Mouse (Mus musculus) MEL (cell line): Measurements from ENCODE around the gene Galnt17. TPM values are rescaled to one million over a fixed set of nuclear protein-coding genes. Genes with fewer than 3 reads are reported as not detected.

Experiments
- DNase-seq: peaks from one replicate; pipeline ENCODE4 v3.0.0; 2011; ENCODE audit warnings: low read depth, low spot score
- H3K27ac ChIP-seq: 2 replicates; pipeline ENCODE4 v1.5.1; 2012; ENCODE audit warnings: low read depth, mild to moderate bottlenecking, control low read depth, low read length, moderate library complexity; ENCODE audit not compliant: control insufficient read depth
- H3K27me3 ChIP-seq, 2 experiments: fragments of 150-350 bp in 1 of 2; sonication (generic) in 1 of 2; 2 replicates each; pipeline ENCODE4 v1.6.1; 2012; ENCODE audit warnings: low read length in 2 of 2, mild to moderate bottlenecking in 2 of 2, improper control_type of control experiment in 1 of 2, moderate library complexity in 1 of 2; ENCODE audit not compliant: insufficient read depth in 2 of 2, control insufficient read depth in 1 of 2
- H3K36me3 ChIP-seq, 2 experiments: 2 replicates each; pipeline ENCODE4 v1.6.1; 2012 to 2014; ENCODE audit warnings: low read length in 2 of 2, improper control_type of control experiment in 1 of 2, inconsistent platforms in 1 of 2, mild to moderate bottlenecking in 1 of 2; ENCODE audit not compliant: insufficient read depth in 2 of 2, control insufficient read depth in 1 of 2
- H3K4me1 ChIP-seq, 2 experiments: fragments of 150-350 bp in 1 of 2; sonication (generic) in 1 of 2; 2 replicates each; pipeline ENCODE4 v1.6.1; 2012; ENCODE audit warnings: low read length in 2 of 2, improper control_type of control experiment in 1 of 2, mild to moderate bottlenecking in 1 of 2; ENCODE audit not compliant: insufficient read depth in 2 of 2, control insufficient read depth in 1 of 2
- H3K4me3 ChIP-seq, 2 experiments: fragments of 150-350 bp in 1 of 2; sonication (generic) in 1 of 2; 2 replicates each; pipeline ENCODE4 v1.5.1; 2012; ENCODE audit warnings: low read depth in 2 of 2, low read length in 2 of 2, mild to moderate bottlenecking in 2 of 2, moderate library complexity in 2 of 2, control low read depth in 1 of 2, improper control_type of control experiment in 1 of 2; ENCODE audit not compliant: control insufficient read depth in 1 of 2, insufficient read depth in 1 of 2
- H3K79me2 ChIP-seq: 2 replicates; pipeline ENCODE4 v1.6.1; 2012; ENCODE audit warnings: mild to moderate bottlenecking, low read length, moderate library complexity; ENCODE audit not compliant: control insufficient read depth, poor library complexity, insufficient read depth
- H3K9ac ChIP-seq: 2 replicates; pipeline ENCODE4 v1.6.1; 2012; ENCODE audit warnings: low read depth, mild to moderate bottlenecking, control low read depth, low read length, moderate library complexity; ENCODE audit not compliant: control insufficient read depth, poor library complexity, severe bottlenecking
- H3K9me3 ChIP-seq: fragments of 150-350 bp; sonication (generic); replicated peaks from 2 replicates; pipeline ENCODE4 v1.6.1; 2012; ENCODE audit warnings: mild to moderate bottlenecking, low read length, improper control_type of control experiment, moderate library complexity; ENCODE audit not compliant: insufficient read depth
- BHLHE40 ChIP-seq: IDR thresholded peaks from 2 replicates; pipeline ENCODE4 v1.6.1; 2012; ENCODE audit warnings: low read depth, mild to moderate bottlenecking, inconsistent platforms, low read length, improper control_type of control experiment, borderline replicate concordance
- CHD1 ChIP-seq: IDR thresholded peaks from 2 replicates; pipeline ENCODE4 v1.6.1; 2012; ENCODE audit warnings: low read depth, mild to moderate bottlenecking, inconsistent platforms, low read length, improper control_type of control experiment
- ELF1 ChIP-seq: IDR thresholded peaks from 2 replicates; pipeline ENCODE4 v1.6.1; 2014; ENCODE audit warnings: low read depth, mild to moderate bottlenecking, inconsistent platforms, low read length, improper control_type of control experiment, moderate library complexity
- EP300 ChIP-seq, 2 experiments: IDR thresholded peaks; 2 replicates each; pipeline ENCODE4 v1.6.1; 2011; ENCODE audit warnings: improper control_type of control experiment in 2 of 2, low read length in 2 of 2, low read depth in 1 of 2, mild to moderate bottlenecking in 1 of 2
- GABPA ChIP-seq: IDR thresholded peaks from 2 replicates; pipeline ENCODE4 v1.6.1; 2012; ENCODE audit warnings: low read depth, mild to moderate bottlenecking, inconsistent platforms, low read length, improper control_type of control experiment, moderate library complexity
- GATA1 ChIP-seq: IDR thresholded peaks from 2 replicates; pipeline ENCODE4 v1.6.1; 2011; ENCODE audit warnings: low read depth, low read length, improper control_type of control experiment
- HCFC1 ChIP-seq: IDR thresholded peaks from 2 replicates; pipeline ENCODE4 v1.6.1; 2012; ENCODE audit warnings: low read depth, mild to moderate bottlenecking, inconsistent platforms, low read length, improper control_type of control experiment, moderate library complexity
- KAT2A ChIP-seq: conservative IDR thresholded peaks from 2 replicates; pipeline ENCODE4 v1.6.1; 2012; ENCODE audit warnings: low read depth, low read length, improper control_type of control experiment, inconsistent platforms
- MAFK ChIP-seq: IDR thresholded peaks from 2 replicates; pipeline ENCODE4 v1.6.1; 2011; ENCODE audit warnings: low read depth, mild to moderate bottlenecking, low read length, improper control_type of control experiment, borderline replicate concordance
- MAX ChIP-seq: IDR thresholded peaks from 2 replicates; pipeline ENCODE4 v1.6.1; 2011; ENCODE audit warnings: low read length, improper control_type of control experiment
- MAZ ChIP-seq: IDR thresholded peaks from 2 replicates; pipeline ENCODE4 v1.6.1; 2012; ENCODE audit warnings: low read depth, mild to moderate bottlenecking, inconsistent platforms, low read length, improper control_type of control experiment
- MEF2A ChIP-seq: IDR thresholded peaks from 2 replicates; pipeline ENCODE4 v1.6.1; 2014; ENCODE audit warnings: low read depth, mild to moderate bottlenecking, inconsistent platforms, low read length, improper control_type of control experiment; ENCODE audit not compliant: poor library complexity, insufficient replicate concordance, severe bottlenecking; ENCODE audit errors: extremely low read depth
- MYC ChIP-seq: IDR thresholded peaks from 2 replicates; pipeline ENCODE4 v1.6.1; 2011; ENCODE audit warnings: low read depth, mild to moderate bottlenecking, low read length, improper control_type of control experiment, moderate library complexity
- NELFE ChIP-seq: IDR thresholded peaks from 2 replicates; pipeline ENCODE4 v1.6.1; 2011; ENCODE audit warnings: low read depth, low read length, improper control_type of control experiment
- POLR2A ChIP-seq, 2 experiments: IDR thresholded peaks; 2 replicates each; pipeline ENCODE4 v1.6.1; 2011 to 2012; ENCODE audit warnings: low read length in 2 of 2, mild to moderate bottlenecking in 2 of 2, control low read depth in 1 of 2, improper control_type of control experiment in 1 of 2, low read depth in 1 of 2, moderate library complexity in 1 of 2; ENCODE audit not compliant: control insufficient read depth in 1 of 2, insufficient read depth in 1 of 2, poor library complexity in 1 of 2
- POLR2AphosphoS2 ChIP-seq: IDR thresholded peaks from 2 replicates; pipeline ENCODE4 v1.6.1; 2011; ENCODE audit warnings: low read length, improper control_type of control experiment
- RAD21 ChIP-seq: IDR thresholded peaks from 2 replicates; pipeline ENCODE4 v1.6.1; 2011; ENCODE audit warnings: mild to moderate bottlenecking, low read depth, low read length, improper control_type of control experiment
- RCOR1 ChIP-seq: IDR thresholded peaks from 2 replicates; pipeline ENCODE4 v1.6.1; 2012; ENCODE audit warnings: low read depth, mild to moderate bottlenecking, inconsistent platforms, low read length, improper control_type of control experiment
- SMC3 ChIP-seq: IDR thresholded peaks from 2 replicates; pipeline ENCODE4 v1.6.1; 2011; ENCODE audit warnings: low read depth, low read length, improper control_type of control experiment
- TBP ChIP-seq: IDR thresholded peaks from 2 replicates; pipeline ENCODE4 v1.8.0; 2011; ENCODE audit warnings: low read depth, low read length, improper control_type of control experiment
- UBTF ChIP-seq: IDR thresholded peaks from 2 replicates; pipeline ENCODE4 v1.6.1; 2012; ENCODE audit warnings: low read depth, mild to moderate bottlenecking, inconsistent platforms, low read length, improper control_type of control experiment, moderate library complexity, borderline replicate concordance; ENCODE audit not compliant: insufficient read depth
- USF1 ChIP-seq: IDR thresholded peaks from 2 replicates; pipeline ENCODE4 v1.6.1; 2014; ENCODE audit warnings: low read depth, mild to moderate bottlenecking, inconsistent platforms, low read length, improper control_type of control experiment, moderate library complexity
- USF2 ChIP-seq, 2 experiments: IDR thresholded peaks; 2 replicates each; pipeline ENCODE4 v1.6.1; 2011 to 2012; ENCODE audit warnings: improper control_type of control experiment in 2 of 2, low read length in 2 of 2, borderline replicate concordance in 1 of 2, inconsistent platforms in 1 of 2, low read depth in 1 of 2, mild to moderate bottlenecking in 1 of 2; ENCODE audit not compliant: insufficient read depth in 1 of 2
- ZC3H11A ChIP-seq: IDR thresholded peaks from 2 replicates; pipeline ENCODE4 v1.6.1; 2012; ENCODE audit warnings: low read depth, mild to moderate bottlenecking, inconsistent platforms, low read length, improper control_type of control experiment
- ZKSCAN1 ChIP-seq: IDR thresholded peaks from 2 replicates; pipeline ENCODE4 v1.6.1; 2012; ENCODE audit warnings: low read depth, mild to moderate bottlenecking, inconsistent platforms, low read length, improper control_type of control experiment, moderate library complexity
- ZMIZ1 ChIP-seq: IDR thresholded peaks from 2 replicates; pipeline ENCODE4 v1.6.1; 2012; ENCODE audit warnings: low read depth, mild to moderate bottlenecking, inconsistent platforms, low read length, improper control_type of control experiment, moderate library complexity
- ZNF384 ChIP-seq: IDR thresholded peaks from 2 replicates; pipeline ENCODE4 v1.6.1; 2012; ENCODE audit warnings: low read depth, mild to moderate bottlenecking, inconsistent platforms, low read length, improper control_type of control experiment
- polyA plus RNA-seq, 2 experiments: library from polyadenylated mRNA; stranded (reverse) in 1 of 2; unstranded in 1 of 2; fragments of >175 nt in 1 of 2; fragments of >200 nt in 1 of 2; gene quantifications; 2 replicates each; pipeline versions ENCODE4 v1.2.1 to v1.2.4; 2012; ENCODE audit warnings: low replicate concordance in 2 of 2, low read depth in 1 of 2; ENCODE audit not compliant: insufficient read length in 2 of 2, insufficient read depth in 1 of 2, missing spikeins in 1 of 2
- total RNA-seq: library from RNA; depleted of rRNA; stranded (reverse); fragments of 300-350 nt; gene quantifications from 2 replicates; pipeline ENCODE4 v1.2.3, GENCODE M21; 2012

Gene Galnt17
- total and polyA plus RNA-seq, 3 experiments: not detected

DNA sequence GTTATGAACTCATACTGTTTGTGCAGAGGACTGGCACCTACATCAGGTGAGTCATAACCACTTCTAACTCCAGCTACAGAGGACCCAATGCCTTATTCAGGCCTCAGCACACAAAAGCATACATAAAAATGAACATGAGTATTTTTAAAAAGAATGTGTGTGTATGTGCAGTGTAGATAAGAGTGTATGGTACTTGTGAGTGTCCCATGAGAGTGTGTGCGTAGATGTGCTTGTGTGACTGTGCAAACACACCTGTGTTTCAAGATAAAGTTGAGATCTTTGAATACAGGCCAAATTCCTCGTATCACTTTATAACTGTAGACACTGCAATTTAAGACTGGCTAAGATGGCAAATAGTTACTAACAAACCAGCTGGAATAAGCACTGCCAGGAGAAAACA, 307.7 kb downstream of the Galnt17 start:
- Histone ChIP-seq H3K9me3 (no peaks in the 10 kb centered on the region), H3K27ac (no peak overlapping the region), H3K4me3 (no peak overlapping the region), H3K36me3 (no peaks in the 10 kb centered on the region), H3K27me3 (no peaks in the 10 kb centered on the region), H3K9ac (no peak overlapping the region), H3K4me1 (no peaks in the 10 kb centered on the region), H3K79me2 (no peaks in the 10 kb centered on the region)
- DNase-seq: no peak
- no peak for TF ChIP-seq SMC3
- no peak for TF ChIP-seq ZMIZ1
- TF ChIP-seq HCFC1: no peak
- no peak for TF ChIP-seq RCOR1
- TF ChIP-seq MAZ: no peak
- no peak for TF ChIP-seq TBP
- no peak for TF ChIP-seq UBTF
- no peak for TF ChIP-seq GATA1
- no peak for TF ChIP-seq MAFK
- no peak for TF ChIP-seq KAT2A
- no peak for TF ChIP-seq BHLHE40
- no peak for TF ChIP-seq ELF1
- TF ChIP-seq POLR2AphosphoS2: no peak
- TF ChIP-seq RAD21: no peak
- no peak for TF ChIP-seq MEF2A
- no peak for TF ChIP-seq MAX

DNA sequence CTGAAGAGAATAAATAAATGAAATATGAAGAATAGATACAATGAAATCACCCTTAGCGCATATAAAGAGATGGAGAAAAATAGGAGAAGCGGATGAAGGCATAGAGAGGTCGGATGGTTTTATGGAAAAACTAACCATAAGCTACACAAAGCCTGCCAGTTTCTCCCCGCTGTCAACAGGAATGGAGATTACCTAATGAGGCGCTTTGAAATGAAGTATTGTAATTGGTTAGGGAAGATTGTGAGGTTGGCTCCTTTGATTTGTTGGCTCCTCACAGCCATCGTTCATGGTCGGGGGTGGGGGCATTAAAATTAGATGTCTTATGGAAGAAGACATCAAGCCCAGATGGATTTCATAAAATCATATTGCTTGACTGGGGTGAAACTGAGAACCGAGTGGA, 329.0 kb downstream of the Galnt17 start:
- Histone ChIP-seq H3K36me3 (no peaks in the 10 kb centered on the region), H3K9ac (no peak overlapping the region), H3K9me3 (no peaks in the 10 kb centered on the region), H3K79me2 (no peaks in the 10 kb centered on the region), H3K4me3 (no peak overlapping the region), H3K27me3 (no peaks in the 10 kb centered on the region), H3K27ac (no peak overlapping the region), H3K4me1 (no peaks in the 10 kb centered on the region)
- no peak for DNase-seq
- TF ChIP-seq ZNF384 (no peak), GABPA (no peak), ZKSCAN1 (no peak), ZC3H11A (no peak), CHD1 (no peak), POLR2A (IDR thresholded peaks at IDR 0.05; ENCODE audit: control insufficient read depth in 1 of 2, insufficient read depth in 1 of 2, low read depth in 1 of 2, low read length in 2 of 2, poor library complexity in 1 of 2) (no peak), MYC (no peak), NELFE (no peak), TBP (no peak), GATA1 (no peak), UBTF (no peak), POLR2AphosphoS2 (no peak), USF1 (no peak), EP300 (IDR thresholded peaks at IDR 0.05; ENCODE audit: low read depth in 1 of 2, low read length in 2 of 2) (no peak), USF2 (IDR thresholded peaks at IDR 0.05; ENCODE audit: borderline replicate concordance in 1 of 2, insufficient read depth in 1 of 2, low read depth in 1 of 2, low read length in 2 of 2) (no peak), ELF1 (no peak), MAZ (no peak)
